Mouse (Mus musculus) midbrain, postnatal 0 days (tissue): Measurements from ENCODE around the gene Pinlyp. TPM values are rescaled to one million over a fixed set of nuclear protein-coding genes. Genes with fewer than 3 reads are reported as not detected.
A peak's percentile ranks its signal among the peaks of the same experiment; 100 is the strongest.

Source experiments
- ATAC-seq: fragments of 200-750 bp; cut with Nextera tagmentation; 2 replicates; pipeline ENCODE4 v1.8.0; 2017; ENCODE audit warnings: moderate number of reproducible peaks, mild to moderate bottlenecking, moderate TSS enrichment, moderate library complexity; ENCODE audit not compliant: low FRiP score
- DNase-seq: peaks from one replicate; pipeline ENCODE4 v3.0.0-alpha.2; 2015; ENCODE audit warnings: low spot score
- H3K27ac ChIP-seq: fragments of 300-500 bp; sonication (generic); 2 replicates; pipeline ENCODE4 v1.5.1; 2014; ENCODE audit warnings: low read depth, mild to moderate bottlenecking, low read length, mixed read lengths
- H3K27me3 ChIP-seq: fragments of 300-500 bp; sonication (generic); 2 replicates; pipeline ENCODE4 v1.6.1; 2014; ENCODE audit warnings: low read length, control low read depth, mixed read lengths; ENCODE audit not compliant: insufficient read depth
- H3K36me3 ChIP-seq: fragments of 300-500 bp; sonication (generic); 2 replicates; pipeline ENCODE4 v1.6.1; 2014; ENCODE audit warnings: low read length, control low read depth, mixed read lengths; ENCODE audit not compliant: insufficient read depth
- H3K4me1 ChIP-seq: fragments of 300-500 bp; sonication (generic); 2 replicates; pipeline ENCODE4 v1.6.1; 2014; ENCODE audit warnings: mild to moderate bottlenecking, control low read depth, antibody characterized with exemption, low read length, mixed read lengths; ENCODE audit not compliant: insufficient read depth
- H3K4me2 ChIP-seq: fragments of 300-500 bp; sonication (generic); 2 replicates; pipeline ENCODE4 v1.6.1; 2014; ENCODE audit warnings: low read depth, mild to moderate bottlenecking, low read length, mixed read lengths; ENCODE audit not compliant: poor library complexity, severe bottlenecking
- H3K4me3 ChIP-seq: fragments of 300-500 bp; sonication (generic); 2 replicates; pipeline ENCODE4 v1.5.1; 2014; ENCODE audit warnings: low read depth, mild to moderate bottlenecking, low read length, moderate library complexity
- H3K9ac ChIP-seq: fragments of 300-500 bp; sonication (generic); replicated peaks from 2 replicates; pipeline ENCODE4 v1.6.1; 2014; ENCODE audit warnings: mild to moderate bottlenecking, low read length, moderate library complexity, mixed read lengths; ENCODE audit not compliant: poor library complexity, severe bottlenecking
- H3K9me3 ChIP-seq: fragments of 300-500 bp; sonication (generic); 2 replicates; pipeline ENCODE4 v1.6.1; 2016; ENCODE audit warnings: low read length, control low read depth
- CTCF ChIP-seq: IDR thresholded peaks from 2 replicates; pipeline ENCODE4 v1.5.1; 2016; ENCODE audit warnings: antibody characterized with exemption, mild to moderate bottlenecking
- WGBS: fragments of 180-500 bp; shearing (Covaris S2); extraction: QIAGEN DNeasy Blood & Tissue Kit; methylation state at CpG from one replicate; pipeline ENCODE4 v1.1.7; 2014; 5-methylcytosine and 5-hydroxymethylcytosine counted together
- polyA plus RNA-seq: library from polyadenylated mRNA; unstranded; fragments of >200 nt; fragmentation: Nextera tagmentation; extraction: Ambion mirVana; gene quantifications from 2 replicates; pipeline ENCODE4 v1.2.1, GENCODE M21; 2015
- total RNA-seq: library from RNA; depleted of rRNA; stranded (reverse); fragments of >200 nt; gene quantifications from 2 replicates; pipeline ENCODE4 v1.2.3, GENCODE M21; 2014; rRNA removed

The Pinlyp gene
- total and polyA plus RNA-seq, 2 experiments from 2014 or later: not detected

GRCm38 (mm10) chr7:24500929-24501328 is 45.0 kb downstream of the Pinlyp start:
- DNase-seq (peak; percentile 48), ATAC-seq (no peak)
- Histone ChIP-seq H3K4me2 (no peak overlapping the region), H3K36me3 (peaks cover 23% of the 10 kb centered on the region), H3K9ac (no peak overlapping the region), H3K4me1 (peaks cover 8% of the 10 kb centered on the region; the same call in 1 of the 2 replicates), H3K4me3 (no peak overlapping the region), H3K9me3 (no peaks in the 10 kb centered on the region), H3K27ac (no peak overlapping the region), H3K27me3 (no peaks in the 10 kb centered on the region)
- WGBS: 41% methylated on average over 7 of the region's 7 CpGs
- peak; percentile 62 for TF ChIP-seq CTCF

- DNase-seq: no peak
- ATAC-seq: peak; percentile 17; the same call in 1 of the 2 replicates
- peaks cover 23% of the 10 kb centered on the region for H3K36me3 ChIP-seq
Observed at GRCm38 (mm10) chr7:24499856-24500577, 45.9 kb downstream of the Pinlyp start.

More at GRCm38 (mm10) chr7:24499856-24500577, 45.9 kb downstream of the Pinlyp start:
- H3K4me2 ChIP-seq: no peak overlapping the region; the same call in 1 of the 2 replicates
- H3K9ac ChIP-seq: no peak overlapping the region
- WGBS: 25% methylated on average over 41 of the region's 43 CpGs
- no peak overlapping the region for H3K4me3 ChIP-seq
- no peaks in the 10 kb centered on the region for H3K27me3 ChIP-seq
- H3K4me1 ChIP-seq: no peaks in the 10 kb centered on the region
- no peak for TF ChIP-seq CTCF
- H3K27ac ChIP-seq: no peak overlapping the region
- no peaks in the 10 kb centered on the region for H3K9me3 ChIP-seq

Other genes starting within 250 kb of the Pinlyp start
- 18.3 and 30.9 TPM in 2 replicates for gene Zfp61, start 244.9 kb downstream of the Pinlyp start, total RNA-seq
- 30.3 and 32.4 TPM in 2 replicates for gene Zfp61, start 244.9 kb downstream of the Pinlyp start, polyA plus RNA-seq
- 13.3 and 25.0 TPM in 2 replicates for gene Zfp94, start 229.5 kb downstream of the Pinlyp start, total RNA-seq
- 17.4 and 22.9 TPM in 2 replicates for gene Zfp94, start 229.5 kb downstream of the Pinlyp start, polyA plus RNA-seq
- not detected in 2 replicates for gene Tescl, start 212.2 kb downstream of the Pinlyp start, total RNA-seq
- gene Tescl, start 212.2 kb downstream of the Pinlyp start, polyA plus RNA-seq: 0.19 TPM in 1 of 2 replicates, not detected in the other
- gene Lypd5, start 196.9 kb downstream of the Pinlyp start, total RNA-seq: 0.44 TPM in 1 of 2 replicates, not detected in the other
- not detected in 2 replicates for gene Lypd5, start 196.9 kb downstream of the Pinlyp start, polyA plus RNA-seq
- 0.27 and 2.5 TPM in 2 replicates for gene Kcnn4, start 175.9 kb downstream of the Pinlyp start, total RNA-seq
- 0.81 and 1.1 TPM in 2 replicates for gene Kcnn4, start 175.9 kb downstream of the Pinlyp start, polyA plus RNA-seq
- 34.2 and 50.0 TPM in 2 replicates for gene Smg9, start 146.5 kb downstream of the Pinlyp start, total RNA-seq
- 28.7 and 30.1 TPM in 2 replicates for gene Smg9, start 146.5 kb downstream of the Pinlyp start, polyA plus RNA-seq
- not detected in 2 replicates for gene Irgc1, start 93.8 kb downstream of the Pinlyp start, total RNA-seq
- not detected in 2 replicates for gene Irgc1, start 93.8 kb downstream of the Pinlyp start, polyA plus RNA-seq
- 1.4 and 3.7 TPM in 2 replicates for gene Plaur, start 83.6 kb downstream of the Pinlyp start, total RNA-seq
- 0.93 and 1.1 TPM in 2 replicates for gene Plaur, start 83.6 kb downstream of the Pinlyp start, polyA plus RNA-seq
- gene Cadm4, start 64.1 kb downstream of the Pinlyp start, total RNA-seq: 342 and 354 TPM in 2 replicates
- gene Cadm4, start 64.1 kb downstream of the Pinlyp start, polyA plus RNA-seq: 82.0 and 88.1 TPM in 2 replicates
- 209 and 214 TPM in 2 replicates for gene Zfp428, start 39.1 kb downstream of the Pinlyp start, total RNA-seq
- gene Zfp428, start 39.1 kb downstream of the Pinlyp start, polyA plus RNA-seq: 297 and 314 TPM in 2 replicates
- gene AC161166.1, start 33.7 kb downstream of the Pinlyp start, total RNA-seq: not detected in 2 replicates
- gene AC161166.1, start 33.7 kb downstream of the Pinlyp start, polyA plus RNA-seq: 0.47 and 0.78 TPM in 2 replicates
- 115 and 119 TPM in 2 replicates for gene Irgq, start 15.4 kb downstream of the Pinlyp start, total RNA-seq
- 21.8 and 23.9 TPM in 2 replicates for gene Irgq, start 15.4 kb downstream of the Pinlyp start, polyA plus RNA-seq
- gene Xrcc1, start 171 bp upstream of the Pinlyp start, total RNA-seq: 44.6 and 51.8 TPM in 2 replicates
- 41.9 and 43.3 TPM in 2 replicates for gene Xrcc1, start 171 bp upstream of the Pinlyp start, polyA plus RNA-seq
- 32.2 and 33.4 TPM in 2 replicates for gene Ethe1, start 41.4 kb upstream of the Pinlyp start, total RNA-seq
- gene Ethe1, start 41.4 kb upstream of the Pinlyp start, polyA plus RNA-seq: 31.3 and 31.6 TPM in 2 replicates
- 2.3 and 3.2 TPM in 2 replicates for gene Zfp575, start 41.5 kb upstream of the Pinlyp start, total RNA-seq
- 28.3 and 29.5 TPM in 2 replicates for gene Zfp575, start 41.5 kb upstream of the Pinlyp start, polyA plus RNA-seq
- 0.11 and 0.14 TPM in 2 replicates for gene Phldb3, start 64.6 kb upstream of the Pinlyp start, total RNA-seq
- not detected in 2 replicates for gene Phldb3, start 64.6 kb upstream of the Pinlyp start, polyA plus RNA-seq
- gene Lypd3, start 90.4 kb upstream of the Pinlyp start, total RNA-seq: 0.99 and 1.5 TPM in 2 replicates
- gene Lypd3, start 90.4 kb upstream of the Pinlyp start, polyA plus RNA-seq: 1.8 and 2.2 TPM in 2 replicates
- not detected in 2 replicates for gene Tex101, start 130.6 kb upstream of the Pinlyp start, total RNA-seq
- not detected in 2 replicates for gene Tex101, start 130.6 kb upstream of the Pinlyp start, polyA plus RNA-seq
- gene BC049730, start 163.1 kb upstream of the Pinlyp start, total RNA-seq: not detected in 2 replicates
- not detected in 2 replicates for gene BC049730, start 163.1 kb upstream of the Pinlyp start, polyA plus RNA-seq
- gene Gm4763, start 180.8 kb upstream of the Pinlyp start, total RNA-seq: not detected in 2 replicates
- gene Gm4763, start 180.8 kb upstream of the Pinlyp start, polyA plus RNA-seq: not detected in 2 replicates
- gene Cd177, start 214.2 kb upstream of the Pinlyp start, total RNA-seq: 0.16 and 1.0 TPM in 2 replicates
- 0.37 and 0.47 TPM in 2 replicates for gene Cd177, start 214.2 kb upstream of the Pinlyp start, polyA plus RNA-seq
- 0.33 TPM in 1 of 2 replicates, not detected in the other for gene Ceacam10, start 231.1 kb upstream of the Pinlyp start, total RNA-seq
- gene Ceacam10, start 231.1 kb upstream of the Pinlyp start, polyA plus RNA-seq: 0.43 and 0.63 TPM in 2 replicates